Mouse (Mus musculus) liver, adult (tissue): ENCODE results near the gene Sars2.

Experiments used
- GATA4 ChIP-seq: IDR thresholded peaks from 2 replicates; pipeline ENCODE4 v1.6.1; 2014; ENCODE audit warnings: mild to moderate bottlenecking, low read length; ENCODE audit not compliant: insufficient replicate concordance

Gene Sars2

GRCm38 (mm10) chr7:28788307-28789195 is 46.8 kb downstream of the Sars2 start, which contains the start of gene Rinl:
TSS of gene Rinl (plus strand) at chr7:28788969.
- TF ChIP-seq GATA4 = no peak

- TF ChIP-seq GATA4 = no peak
Measured at GRCm38 (mm10) chr7:28789235-28789634, 47.4 kb downstream of the Sars2 start.

GRCm38 (mm10) chr7:28790066-28790806 is 48.4 kb downstream of the Sars2 start:
- no peak for TF ChIP-seq GATA4

GRCm38 (mm10) chr7:28791706-28792105 is 49.9 kb downstream of the Sars2 start:
- TF ChIP-seq GATA4 = no peak

- no peak for TF ChIP-seq GATA4
Measured at GRCm38 (mm10) chr7:28792391-28793185, 50.8 kb downstream of the Sars2 start.

GRCm38 (mm10) chr7:28793834-28794233 is 52.0 kb downstream of the Sars2 start:
- TF ChIP-seq GATA4 = no peak

GRCm38 (mm10) chr7:28794496-28794895 is 52.7 kb downstream of the Sars2 start:
- TF ChIP-seq GATA4 = no peak

- no peak for TF ChIP-seq GATA4
Measured at GRCm38 (mm10) chr7:28795832-28796231, 54.0 kb downstream of the Sars2 start.

GRCm38 (mm10) chr7:28796562-28796975 is 54.8 kb downstream of the Sars2 start:
- TF ChIP-seq GATA4 = no peak

GRCm38 (mm10) chr7:28799994-28800393 is 58.2 kb downstream of the Sars2 start:
- no peak for TF ChIP-seq GATA4

GRCm38 (mm10) chr7:28801451-28801850 is 59.7 kb downstream of the Sars2 start:
- TF ChIP-seq GATA4 = no peak

GRCm38 (mm10) chr7:28801901-28802670 is 60.3 kb downstream of the Sars2 start:
- no peak for TF ChIP-seq GATA4

GRCm38 (mm10) chr7:28802846-28803588 is 61.2 kb downstream of the Sars2 start:
- TF ChIP-seq GATA4 = no peak
